Mouse (Mus musculus) neutrophil, adult 5-6 weeks (primary cell): ENCODE measurements around the gene Pdss2. TPM values are rescaled to one million over a fixed set of nuclear protein-coding genes. Genes with fewer than 3 reads are reported as not detected.
"Not testable (repeated sequence)": the region's sequence is repeated elsewhere in the genome, so short reads cannot be mapped to it uniquely, and the experiment has no call there.

ENCODE experiments used
- ATAC-seq: fragments of 151-379, 151-347 bp; 2 replicates; pipeline ENCODE4 v1.8.0; 2017; ENCODE audit warnings: mild to moderate bottlenecking, moderate TSS enrichment; ENCODE audit not compliant: insufficient number of reproducible peaks, poor library complexity, low FRiP score, severe bottlenecking; ENCODE audit errors: extremely low read depth
- total RNA-seq: library from RNA; stranded (forward); fragments of 200-1000 nt; gene quantifications from 2 replicates; pipeline ENCODE4 v1.2.3, GENCODE M21; 2017

Gene Pdss2
- total RNA-seq, 1 experiment from 2014 or later, result 12.9 TPM

GRCm38 (mm10) chr10:43409506-43410230 is 188.4 kb downstream of the Pdss2 start:
- no peak for ATAC-seq

DNA sequence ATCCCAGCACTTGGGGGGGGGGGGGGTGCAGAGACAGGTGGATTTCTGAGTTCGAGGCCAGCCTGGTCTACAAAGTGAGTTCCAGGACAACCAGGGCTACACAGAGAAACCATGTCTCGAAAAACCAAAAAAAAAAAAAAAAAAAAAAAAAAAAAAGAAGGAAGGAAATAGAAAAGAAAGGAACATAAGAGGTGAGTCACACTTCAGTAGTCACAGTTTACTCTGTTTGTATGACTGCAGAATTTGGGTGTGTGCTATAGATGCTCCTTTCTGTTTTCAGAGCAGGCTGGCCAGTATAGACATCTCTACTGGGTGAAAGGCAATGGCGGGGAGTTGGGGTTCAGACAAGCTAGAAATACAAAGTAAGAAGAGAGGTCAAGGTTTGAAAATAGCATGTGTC is 189.9 kb downstream of the Pdss2 start:
- not testable (repeated sequence) for ATAC-seq

DNA sequence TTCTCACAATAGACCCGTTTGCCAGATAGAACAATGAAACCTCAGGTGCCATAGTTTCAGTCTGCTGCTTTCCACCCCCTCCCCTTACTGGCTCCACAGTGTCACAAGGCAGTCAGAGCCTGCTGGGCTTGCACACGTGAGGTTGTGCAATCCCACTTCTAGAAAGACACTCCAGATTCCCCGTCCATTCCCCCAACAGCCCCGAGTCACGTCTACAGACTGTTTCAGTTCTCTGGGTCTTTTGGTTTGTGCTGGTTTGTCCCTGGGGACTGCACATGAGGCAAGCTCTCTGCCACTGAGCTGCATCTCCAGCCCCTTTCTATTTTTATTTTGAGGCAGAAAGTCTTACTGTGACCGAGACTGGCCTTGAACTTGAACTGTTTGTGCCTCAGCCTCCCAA is 196.1 kb downstream of the Pdss2 start:
- ATAC-seq, result no peak

DNA sequence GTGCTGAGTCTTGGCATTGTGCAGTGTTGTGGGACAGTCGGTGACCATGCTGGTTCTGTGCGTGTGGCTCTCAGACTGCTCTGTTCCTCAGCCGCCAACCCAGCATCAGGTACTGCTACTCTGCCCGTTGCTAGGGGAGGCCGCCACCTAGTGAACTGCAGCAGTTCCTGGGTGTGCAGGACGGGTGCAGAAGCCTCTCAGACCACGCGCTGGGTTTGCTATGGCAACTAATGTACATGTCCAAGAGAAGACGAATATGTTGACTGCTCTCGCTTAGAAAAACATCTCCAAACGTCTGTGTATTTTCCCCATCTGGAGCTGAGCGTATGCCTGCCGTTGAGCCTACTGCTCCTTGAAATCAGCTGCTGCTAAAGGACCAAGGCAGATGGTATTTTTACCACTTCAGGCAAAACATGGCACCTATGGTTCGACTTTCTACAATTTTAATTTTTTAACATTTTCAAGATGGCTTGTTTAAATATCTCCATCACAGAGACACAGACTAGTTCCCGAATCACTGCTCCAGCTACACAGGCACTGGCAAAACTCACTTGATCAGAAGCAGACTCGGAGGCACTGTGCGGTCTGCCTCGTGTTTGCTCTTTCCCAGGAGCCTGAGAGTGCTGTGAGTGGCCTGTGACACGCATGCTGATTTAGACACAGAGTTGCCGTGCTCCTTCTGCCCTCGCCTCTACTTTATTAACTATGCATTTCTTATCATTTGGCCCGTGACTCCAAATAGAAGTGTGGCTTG is 199.6 kb downstream of the Pdss2 start:
- ATAC-seq, result no peak

- ATAC-seq, result no peak
Measured at GRCm38 (mm10) chr10:43422061-43422770, 200.9 kb downstream of the Pdss2 start.

DNA sequence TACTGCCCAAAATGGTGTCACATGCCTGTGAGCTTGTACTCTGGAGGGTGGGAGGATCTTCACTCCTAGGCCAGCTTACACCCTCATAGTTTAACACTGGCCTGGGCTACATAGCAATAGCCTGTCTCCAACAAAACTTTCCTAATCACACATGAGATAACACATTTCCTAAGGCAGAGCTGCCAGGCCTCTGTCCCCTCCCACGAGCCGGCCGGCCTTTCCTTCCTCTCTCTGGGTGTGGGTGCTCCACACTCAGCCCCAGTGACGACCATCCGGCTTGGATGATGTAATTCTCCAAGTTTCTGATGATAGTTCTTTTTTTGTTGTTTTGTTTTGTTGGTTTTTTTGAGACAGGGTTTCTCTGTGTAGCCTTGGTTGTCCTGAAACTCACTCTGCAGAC is 203.3 kb downstream of the Pdss2 start:
- no peak for ATAC-seq

DNA sequence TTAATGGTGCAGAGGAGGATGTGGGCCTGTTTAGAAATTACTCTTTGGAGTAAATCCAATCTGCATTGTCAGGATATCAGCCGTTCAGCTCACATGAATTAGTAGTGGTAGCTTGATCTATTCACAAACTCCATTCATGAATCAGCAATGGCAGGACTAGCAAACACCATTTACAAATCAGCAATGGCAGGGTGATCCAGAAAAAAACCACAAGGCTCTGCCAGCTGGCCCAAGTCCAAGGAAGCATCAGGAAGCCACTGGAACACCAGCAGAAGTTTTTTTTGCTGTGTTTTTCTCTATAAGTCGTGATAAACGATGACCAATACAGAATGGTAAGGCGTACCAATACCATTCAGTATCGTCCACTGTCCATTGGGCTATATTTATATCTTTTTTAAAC is 209.3 kb downstream of the Pdss2 start:
- ATAC-seq, result no peak

- ATAC-seq, result no peak
Measured at GRCm38 (mm10) chr10:43434326-43434725, 213.0 kb downstream of the Pdss2 start.

- ATAC-seq, result no peak
Measured at GRCm38 (mm10) chr10:43435757-43436156, 214.5 kb downstream of the Pdss2 start.

DNA sequence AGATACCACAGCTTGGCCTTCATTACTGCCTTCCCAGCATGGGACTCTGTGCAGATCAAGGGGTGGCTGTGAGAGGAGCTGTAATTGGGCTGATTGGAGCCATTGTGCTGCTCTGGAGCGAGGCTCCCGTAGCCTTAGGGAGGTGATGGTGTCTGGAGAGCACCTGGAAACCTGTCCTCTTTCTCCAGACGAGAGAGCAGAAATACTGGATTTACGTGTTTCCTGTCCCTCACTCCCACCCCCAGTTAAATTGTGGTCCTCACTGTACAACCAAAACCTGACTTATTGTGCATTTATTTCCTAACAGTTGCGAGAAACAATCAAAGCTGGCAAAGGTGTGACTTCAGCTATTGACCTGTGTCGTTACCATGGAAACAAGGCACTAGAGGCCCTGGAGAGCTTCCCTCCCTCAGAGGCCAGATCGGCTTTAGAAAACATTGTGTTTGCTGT is 218.2 kb downstream of the Pdss2 start:
- no peak for ATAC-seq

DNA sequence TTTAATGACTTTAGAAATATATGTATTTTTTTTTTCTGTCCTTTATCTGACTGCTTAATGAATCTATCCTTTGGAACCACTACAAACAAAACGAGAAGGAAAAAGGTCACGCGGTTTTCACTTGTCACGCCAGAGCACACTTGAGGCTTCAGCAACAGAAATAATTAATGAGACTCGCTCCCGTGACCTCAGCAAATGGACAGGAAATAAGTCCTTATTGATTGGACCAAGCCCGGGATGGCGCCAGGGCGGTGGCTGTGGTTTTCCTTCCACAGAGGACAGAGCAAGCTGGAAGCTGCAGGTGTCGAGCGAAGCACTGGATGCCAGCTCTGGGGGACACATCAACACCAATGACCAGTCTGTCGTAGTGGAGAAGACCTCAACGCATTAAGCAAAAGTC is 218.8 kb downstream of the Pdss2 start:
- no peak for ATAC-seq

GRCm38 (mm10) chr10:43440981-43441740 is 219.9 kb downstream of the Pdss2 start:
- no peak for ATAC-seq

DNA sequence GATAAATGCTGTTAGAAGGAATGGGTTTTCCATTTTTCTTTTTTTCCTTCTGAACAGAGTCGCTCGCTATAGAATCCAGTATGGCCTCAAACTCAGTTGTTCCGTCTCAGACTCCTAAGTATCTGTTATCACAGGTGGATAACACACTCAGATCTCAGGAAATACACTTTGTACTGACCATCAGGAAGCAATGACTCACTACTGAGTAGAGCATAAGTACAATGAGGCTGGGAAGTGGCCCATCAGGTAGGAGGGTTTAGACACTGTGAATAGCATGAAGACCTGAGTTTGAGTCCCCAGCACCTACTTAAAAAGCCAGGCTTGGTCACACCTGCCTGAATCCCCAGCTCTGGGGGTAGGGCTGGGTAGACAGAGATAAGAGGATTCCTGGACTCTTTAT is 227.4 kb downstream of the Pdss2 start:
- no peak for ATAC-seq

DNA sequence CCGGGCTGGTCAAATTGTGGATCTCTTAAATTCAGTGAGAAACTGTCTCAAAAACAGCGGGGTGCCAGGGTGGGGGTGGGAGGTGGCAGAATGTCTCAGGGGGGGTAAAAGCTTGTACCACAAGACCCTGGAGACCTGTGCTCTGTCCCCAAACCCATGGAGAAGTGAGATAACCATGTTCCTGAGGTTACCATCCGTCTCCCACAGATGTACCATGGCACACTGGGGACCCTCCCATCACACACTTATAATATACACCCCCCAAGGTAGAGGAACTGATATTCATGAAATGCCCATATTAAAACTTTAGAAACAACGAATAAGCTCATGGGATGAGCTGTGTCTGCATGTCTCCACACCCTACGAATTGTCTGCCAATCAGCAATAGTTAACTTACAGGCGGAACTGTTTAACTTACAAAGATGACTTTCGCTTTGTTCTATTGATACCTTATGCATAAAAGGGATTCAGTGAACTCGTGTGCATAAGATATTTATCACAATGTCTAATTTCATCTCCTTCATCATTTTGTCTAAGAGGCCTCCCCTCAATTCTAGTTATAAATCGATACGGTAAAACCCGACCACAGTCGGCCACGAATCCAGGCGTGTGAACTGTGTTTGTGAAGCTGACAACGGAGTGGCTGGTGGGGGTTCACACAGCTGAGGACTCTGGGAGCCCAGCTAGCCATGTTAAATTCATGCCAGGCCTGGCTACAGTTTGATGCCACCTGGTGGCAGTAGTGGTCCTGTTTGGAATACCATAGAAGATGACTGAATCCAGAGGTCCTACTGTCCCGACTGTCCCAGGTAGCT is 230.8 kb downstream of the Pdss2 start:
- peak; percentile 60; the same call in 1 of the 2 replicates for ATAC-seq

DNA sequence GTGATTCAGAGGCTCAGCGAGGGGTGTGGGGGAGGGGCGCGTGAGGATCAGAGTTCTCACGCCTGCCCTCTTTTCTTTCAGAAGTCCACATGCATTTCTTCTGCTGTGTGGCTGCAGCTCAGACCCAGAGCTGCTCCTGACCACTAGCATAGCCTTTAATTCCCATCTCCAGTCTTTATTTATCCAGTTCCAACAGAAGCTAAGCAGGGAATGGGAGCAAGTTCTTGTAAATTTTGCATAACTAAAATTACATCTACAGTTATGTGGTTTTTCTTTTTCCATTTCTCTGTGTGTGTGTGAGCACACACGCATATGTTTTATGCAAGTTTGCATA is 231.3 kb downstream of the Pdss2 start:
- ATAC-seq, result no peak

GRCm38 (mm10) chr10:43454219-43454618 is 232.9 kb downstream of the Pdss2 start:
- no peak for ATAC-seq

DNA sequence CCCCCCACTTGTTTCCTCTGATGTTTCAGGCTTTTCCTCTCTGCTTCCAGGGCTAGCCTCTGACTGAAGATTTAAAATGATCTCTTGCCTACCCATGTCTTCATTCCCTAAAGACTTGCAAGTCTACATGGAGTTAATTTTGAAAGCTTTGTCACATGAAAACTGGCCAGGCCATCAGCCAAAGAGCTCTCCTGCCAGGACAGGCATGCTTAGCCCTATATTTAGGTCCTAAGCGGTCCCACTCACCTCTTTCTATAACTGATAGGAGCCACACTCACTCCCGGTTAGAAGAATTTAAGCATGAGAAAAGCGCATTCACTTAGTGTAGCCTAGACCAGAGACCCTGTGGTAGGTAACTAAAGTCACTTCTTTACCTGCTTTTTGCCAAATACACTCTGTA is 233.4 kb downstream of the Pdss2 start:
- ATAC-seq, result no peak

DNA sequence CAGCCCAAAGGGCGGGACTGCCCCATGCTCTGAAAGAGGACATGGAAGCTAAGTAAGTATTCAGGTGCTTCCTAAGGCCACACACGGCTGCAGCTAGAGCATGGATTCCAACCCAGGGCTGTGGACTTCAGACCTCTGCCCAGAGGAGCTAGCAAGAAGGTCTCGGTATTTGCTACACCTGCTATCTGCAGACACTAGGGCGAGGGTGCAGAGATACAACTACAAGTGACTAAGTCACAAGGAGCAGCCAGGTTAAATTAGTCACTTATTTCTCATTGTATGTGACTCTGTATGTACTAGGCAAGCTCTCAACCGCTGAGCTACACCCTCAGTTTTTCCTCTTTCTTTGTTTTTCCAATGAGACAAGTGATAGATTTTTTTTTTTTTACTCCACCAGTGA is 241.5 kb downstream of the Pdss2 start:
- no peak for ATAC-seq
